19 mouse cellular contexts compared by ENCODE assay signal in genomic region chr16:91592162-91592561, GRCm38 (mm10). TPM values are rescaled to one million over a fixed set of nuclear protein-coding genes. Genes with fewer than 3 reads are reported as not detected.
DNase-seq lines count a peak whose midpoint lies in the region; ATAC-seq and TF ChIP-seq lines count a peak whose summit lies in the region.
"Had no signal": no experiment of that assay in that cellular context is flagged by ENCODE, and none has a peak within 500 bp of the region (broad histone marks: within the 10 kb centered on the region; RNA-seq: fewer than 3 reads in every experiment).

No protein-coding gene starts in this region.

- no peaks in the 10 kb centered on the region for H3K9me3 ChIP-seq in intestine, embryonic 16.5 days (ENCODE audit: control insufficient read depth, low read length)
- no peaks in the 10 kb centered on the region for H3K9me3 ChIP-seq in intestine, postnatal 0 days (ENCODE audit: control insufficient read depth)
- no peaks in the 10 kb centered on the region for H3K9me3 ChIP-seq in lung, embryonic 14.5 days (ENCODE audit: low read depth, low read length)
- H3K9me3 ChIP-seq: forebrain, embryonic 13.5 days; heart, embryonic 15.5 days; hindbrain, embryonic 12.5 days had no signal

- intact Hi-C loops in heart, postnatal 36 days (cut with DNase I), result no loop called here

- H3K27me3 ChIP-seq in intestine, embryonic 16.5 days (replicated peaks; ENCODE audit: control insufficient read depth, insufficient read depth, low read length), result no peaks in the 10 kb centered on the region
- no peaks in the 10 kb centered on the region for H3K27me3 ChIP-seq in intestine, postnatal 0 days (replicated peaks; ENCODE audit: control insufficient read depth, insufficient read depth, low read length)
- no peaks in the 10 kb centered on the region for H3K27me3 ChIP-seq in lung, embryonic 14.5 days (ENCODE audit: insufficient read depth, low read length)
- H3K27me3 ChIP-seq: forebrain, embryonic 13.5 days; heart, embryonic 15.5 days; hindbrain, embryonic 12.5 days had no signal

- H3K4me2 ChIP-seq in intestine, embryonic 16.5 days (ENCODE audit: low read depth, low read length), result no peak overlapping the region
- H3K4me2 ChIP-seq in intestine, postnatal 0 days (replicated peaks; ENCODE audit: low read depth), result no peak overlapping the region
- no peak overlapping the region for H3K4me2 ChIP-seq in lung, embryonic 14.5 days
- H3K4me2 ChIP-seq: forebrain, embryonic 13.5 days; heart, embryonic 11.5 days; heart, embryonic 15.5 days; hindbrain, embryonic 12.5 days had no signal

- no peak for TF ChIP-seq CTCF in intestine, postnatal 0 days (IDR thresholded peaks at IDR 0.05; ENCODE audit: low read depth)
- TF ChIP-seq CTCF in lung, embryonic 14.5 days (IDR thresholded peaks at IDR 0.05; ENCODE audit: low read depth), result no peak

- no peaks in the 10 kb centered on the region for H3K36me3 ChIP-seq in intestine, embryonic 16.5 days (ENCODE audit: control insufficient read depth, insufficient read depth, low read length)
- H3K36me3 ChIP-seq in intestine, postnatal 0 days (ENCODE audit: control insufficient read depth, insufficient read depth), result no peaks in the 10 kb centered on the region; the same call in 1 of the 2 replicates
- H3K36me3 ChIP-seq in lung, embryonic 14.5 days (ENCODE audit: insufficient read depth), result no peaks in the 10 kb centered on the region
- H3K36me3 ChIP-seq: heart, embryonic 15.5 days; hindbrain, embryonic 12.5 days had no signal

- 48% methylated on average over 8 of the region's 8 CpGs for WGBS in intestine, embryonic 16.5 days
- WGBS in intestine, postnatal 0 days, result 57% methylated on average over 8 of the region's 8 CpGs
- WGBS in lung, embryonic 14.5 days, result 35% methylated on average over 8 of the region's 8 CpGs

- H3K27ac ChIP-seq in intestine, embryonic 16.5 days (ENCODE audit: low read length), result 0 out of 2 replicates have a peak overlapping the region, but pooled peaks have one; percentile 15
- H3K27ac ChIP-seq in intestine, postnatal 0 days (ENCODE audit: low read depth, low read length), result no peak overlapping the region; the same call in 1 of the 2 replicates
- no peak overlapping the region for H3K27ac ChIP-seq in lung, embryonic 14.5 days (ENCODE audit: low read depth)
- H3K27ac ChIP-seq: forebrain, embryonic 13.5 days; heart, adult 2 months; heart, embryonic 15.5 days; hindbrain, embryonic 12.5 days had no signal

- H3K9ac ChIP-seq in intestine, embryonic 16.5 days (ENCODE audit: low read depth, low read length), result no peak overlapping the region
- H3K9ac ChIP-seq in intestine, postnatal 0 days (ENCODE audit: low read depth, low read length), result no peak overlapping the region
- no peak overlapping the region for H3K9ac ChIP-seq in lung, embryonic 14.5 days
- H3K9ac ChIP-seq: forebrain, embryonic 13.5 days; forebrain, postnatal 0 days; heart, embryonic 15.5 days; hindbrain, embryonic 12.5 days had no signal

- no peak overlapping the region for H3K4me3 ChIP-seq in intestine, embryonic 16.5 days (ENCODE audit: low read length)
- H3K4me3 ChIP-seq in intestine, postnatal 0 days (ENCODE audit: low read depth, low read length), result no peak overlapping the region
- H3K4me3 ChIP-seq in lung, embryonic 14.5 days (ENCODE audit: low read depth, low read length), result no peak overlapping the region
- H3K4me3 ChIP-seq: forebrain, embryonic 13.5 days; heart, adult 2 months; heart, embryonic 15.5 days; hindbrain, embryonic 12.5 days had no signal

- peak; percentile 39 for DNase-seq in lung, embryonic 14.5 days
- DNase-seq in lung, postnatal 25 days (ENCODE audit: low spot score), result no peak
- DNase-seq in induced T-regulatory cell, adult 2 months (ENCODE audit: low read depth), result peak; percentile 22
- peak; percentile 37 for DNase-seq in lung, postnatal 36 days
- DNase-seq in heart, postnatal 36 days, result no peak
- DNase-seq: adrenal gland, adult 2 months; adrenal gland, postnatal 25 days; cerebellum, adult 9-11 months; cerebellum, postnatal 36 days; forebrain, postnatal 0 days; gastrocnemius, postnatal 14 days; heart, adult 2 months; heart, postnatal 14 days had no signal

- H3K4me1 ChIP-seq in intestine, embryonic 16.5 days (ENCODE audit: control insufficient read depth, insufficient read depth, low read length), result peaks cover 11% of the 10 kb centered on the region
- H3K4me1 ChIP-seq in intestine, postnatal 0 days (replicated peaks; ENCODE audit: control insufficient read depth, insufficient read depth, low read length), result peaks cover 5% of the 10 kb centered on the region
- H3K4me1 ChIP-seq in lung, embryonic 14.5 days (ENCODE audit: insufficient read depth), result peaks cover 7% of the 10 kb centered on the region

- no peak for ATAC-seq in intestine, embryonic 16.5 days
- ATAC-seq in intestine, postnatal 0 days, result no peak
- peak; percentile 72; the same call in 1 of the 2 replicates for ATAC-seq in lung, embryonic 14.5 days (ENCODE audit: insufficient read depth)
- ATAC-seq: forebrain, embryonic 13.5 days; forebrain, postnatal 0 days had no signal

RNA-seq across cellular contexts. Expression of gene Tmem50b, which starts 5.4 kb away (rescaled TPM):
- polyA plus RNA-seq in intestine, embryonic 16.5 days (2015; fragmentation: Nextera tagmentation; extraction: Ambion mirVana), result 33.8 and 34.3 TPM in 2 replicates
- polyA plus RNA-seq in intestine, postnatal 0 days (2015; fragmentation: Nextera tagmentation; extraction: Ambion mirVana), result 24.9 and 28.0 TPM in 2 replicates
- polyA plus RNA-seq in lung, embryonic 14.5 days (2014; fragmentation: Nextera tagmentation; extraction: Ambion mirVana), result 33.1 and 37.2 TPM in 2 replicates
- total RNA-seq in heart, postnatal 36 days (2021), result 10 to 100 TPM; 55.0 to 67.6 TPM

RNA-seq across cellular contexts. Expression of gene Dnajc28, which starts 26.7 kb away (rescaled TPM):
- polyA plus RNA-seq in intestine, embryonic 16.5 days (2015; fragmentation: Nextera tagmentation; extraction: Ambion mirVana), result 2.8 TPM in 2 replicates
- polyA plus RNA-seq in intestine, postnatal 0 days (2015; fragmentation: Nextera tagmentation; extraction: Ambion mirVana), result 1.0 and 1.5 TPM in 2 replicates
- 2.5 and 2.7 TPM in 2 replicates for polyA plus RNA-seq in lung, embryonic 14.5 days (2014; fragmentation: Nextera tagmentation; extraction: Ambion mirVana)
- total RNA-seq in heart, postnatal 36 days (2021), result 10 to 100 TPM; 32.3 to 35.8 TPM

RNA-seq across cellular contexts. Expression of gene Ifngr2, which starts 45.3 kb away (rescaled TPM):
- 116 and 117 TPM in 2 replicates for polyA plus RNA-seq in intestine, embryonic 16.5 days (2015; fragmentation: Nextera tagmentation; extraction: Ambion mirVana)
- 138 and 146 TPM in 2 replicates for polyA plus RNA-seq in intestine, postnatal 0 days (2015; fragmentation: Nextera tagmentation; extraction: Ambion mirVana)
- 47.7 and 52.1 TPM in 2 replicates for polyA plus RNA-seq in lung, embryonic 14.5 days (2014; fragmentation: Nextera tagmentation; extraction: Ambion mirVana)
- 100 to 1,000 TPM; 128 to 159 TPM for total RNA-seq in heart, postnatal 36 days (2021)

RNA-seq across cellular contexts. Expression of gene Gart, which starts 54.6 kb away (rescaled TPM):
- 85.2 and 99.7 TPM in 2 replicates for polyA plus RNA-seq in intestine, embryonic 16.5 days (2015; fragmentation: Nextera tagmentation; extraction: Ambion mirVana)
- polyA plus RNA-seq in intestine, postnatal 0 days (2015; fragmentation: Nextera tagmentation; extraction: Ambion mirVana), result 19.0 and 23.8 TPM in 2 replicates
- polyA plus RNA-seq in lung, embryonic 14.5 days (2014; fragmentation: Nextera tagmentation; extraction: Ambion mirVana), result 113 and 129 TPM in 2 replicates
- total RNA-seq in heart, postnatal 36 days (2021), result 10 to 100 TPM; 69.0 to 72.7 TPM

RNA-seq across cellular contexts. Expression of gene Son, which starts 55.1 kb away (rescaled TPM):
- 69.8 and 76.6 TPM in 2 replicates for polyA plus RNA-seq in intestine, embryonic 16.5 days (2015; fragmentation: Nextera tagmentation; extraction: Ambion mirVana)
- 71.1 and 83.4 TPM in 2 replicates for polyA plus RNA-seq in intestine, postnatal 0 days (2015; fragmentation: Nextera tagmentation; extraction: Ambion mirVana)
- 149 and 155 TPM in 2 replicates for polyA plus RNA-seq in lung, embryonic 14.5 days (2014; fragmentation: Nextera tagmentation; extraction: Ambion mirVana)
- 100 to 1,000 TPM; 129 to 154 TPM for total RNA-seq in heart, postnatal 36 days (2021)

Comparison
In these comparisons a context has a peak if more than half of its experiments do, and no peak if none do; other contexts are left out.
1. DNase-seq: peak in lung, embryonic 14.5 days (single experiment), induced T-regulatory cell, adult 2 months (single experiment) and lung, postnatal 36 days (single experiment); none in lung, postnatal 25 days (single experiment) and heart, postnatal 36 days (0 of 2).